Mouse (Mus musculus): ENCODE data around the gene Zfp541. TPM values are rescaled to one million over a fixed set of nuclear protein-coding genes. Genes with fewer than 3 reads are reported as not detected.
A peak's percentile ranks its signal among the peaks of the same experiment; 100 is the strongest.

Zfp541 gene
- polyA plus RNA-seq (2012; rRNA removed): 0.02 TPM in 1 of 2 replicates, not detected in the other
- polyA plus RNA-seq (2014; fragmentation: Nextera tagmentation; extraction: Ambion mirVana): not detected in 2 replicates

DNA sequence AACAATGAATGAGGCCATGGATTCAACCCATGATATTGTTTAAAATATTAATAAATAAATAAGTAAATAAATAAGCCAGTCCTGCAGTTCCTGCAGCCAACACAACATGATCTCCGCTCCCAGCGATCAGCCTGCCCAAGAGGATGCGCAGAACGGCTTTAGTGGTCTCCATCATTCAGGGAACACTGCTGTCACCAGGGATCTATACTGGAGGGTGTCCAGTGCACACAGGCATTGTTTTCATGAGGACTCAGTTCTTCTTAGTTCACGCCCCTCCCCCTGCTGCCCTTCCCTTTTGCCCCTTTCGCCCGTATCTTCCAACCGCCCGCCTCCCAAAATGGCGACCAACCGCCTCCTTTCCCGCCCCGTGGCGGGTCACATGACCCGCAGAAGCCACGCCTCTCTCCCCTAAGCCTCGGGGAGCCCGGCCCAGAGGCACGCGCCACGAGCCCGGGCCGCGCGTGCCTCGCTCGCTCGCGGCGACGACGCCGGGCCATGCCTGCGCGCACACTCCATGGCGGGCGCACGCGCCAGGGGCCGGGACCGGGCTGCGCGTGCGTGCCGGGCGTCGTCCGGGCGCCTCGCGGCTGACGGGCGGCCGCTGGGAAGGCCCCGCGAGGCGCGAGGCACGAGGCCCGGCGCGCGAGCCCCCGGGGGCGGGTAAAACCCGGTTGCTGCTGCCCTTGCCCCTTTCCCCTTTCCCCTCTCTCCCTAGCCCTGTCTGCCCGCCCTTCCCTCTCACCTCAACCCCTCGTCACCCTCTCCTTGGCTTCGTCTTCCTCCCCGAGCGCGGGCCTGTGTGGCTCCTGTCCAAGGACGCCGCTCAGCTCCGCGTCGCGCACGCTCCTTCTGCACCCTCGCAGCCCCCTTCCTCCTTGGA, at the start of gene Zfp541:
Gene Zfp541, plus strand, starts transcription at position 596 of the 880 bp plus-strand sequence.
- H3K4me2 ChIP-seq (ENCODE audit: low read depth): no peak within 1 kb of the TSS; the same call in 1 of the 2 replicates

DNA sequence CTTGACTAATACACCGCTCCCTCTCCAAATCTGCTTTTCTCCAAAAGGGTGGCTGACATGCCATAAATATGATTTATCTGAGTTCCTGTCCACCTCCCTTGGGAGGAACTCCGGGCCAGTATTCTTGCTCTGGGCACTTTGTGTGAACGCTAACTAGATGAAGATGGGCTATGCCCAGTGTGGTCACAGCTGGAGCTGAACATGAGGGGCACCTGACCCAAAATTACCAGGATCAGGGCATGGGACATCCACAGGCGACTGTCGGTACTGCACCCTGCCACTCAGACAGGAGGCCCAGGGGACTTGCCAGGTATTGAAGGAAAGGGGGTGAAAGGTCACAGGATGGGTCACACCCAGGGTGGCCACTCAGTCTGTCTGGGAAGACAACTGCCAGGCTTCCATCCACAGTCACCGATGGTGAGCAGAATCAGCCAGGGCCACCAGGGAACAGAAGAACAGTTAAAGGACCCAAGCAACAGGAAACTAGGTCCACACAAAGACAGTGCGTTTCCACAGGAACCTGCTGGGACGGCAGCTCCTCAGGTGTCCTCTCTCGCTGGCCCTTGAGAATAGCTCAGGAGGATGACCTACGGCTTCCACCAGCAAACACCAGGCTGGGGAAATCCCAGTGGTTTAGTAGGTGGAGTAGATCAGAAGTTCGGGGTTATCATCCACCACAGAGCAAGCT, 48.9 kb upstream of the Zfp541 start:
- WGBS (ENCODE audit: insufficient replicate concordance): 69% methylated on average over 11 of the region's 11 CpGs
- peaks cover 0 to 8% of the 10 kb centered on the region in 2 experiments; a peak in 2 of 4 replicates for H3K4me1 ChIP-seq (replicated peaks; ENCODE audit: control insufficient read depth in 2 of 2, insufficient read depth in 2 of 2, low read length in 1 of 2)
- no peak overlapping the region for H3K4me3 ChIP-seq (ENCODE audit: insufficient read depth in 1 of 2, low read depth in 2 of 2, low read length in 2 of 2)
- TF ChIP-seq EP300 (IDR thresholded peaks at IDR 0.05; ENCODE audit: low read depth) (no peak), CTCF (IDR thresholded peaks at IDR 0.05; ENCODE audit: low read depth) (peak; percentile 83)
- H3K27me3 ChIP-seq (ENCODE audit: control insufficient read depth, insufficient read depth, low read length): no peaks in the 10 kb centered on the region
- no peak overlapping the region for H3K9ac ChIP-seq (replicated peaks)
- no peaks in the 10 kb centered on the region for H3K9me3 ChIP-seq (ENCODE audit: control insufficient read depth, low read length)
- ATAC-seq (ENCODE audit: insufficient read depth) (0 out of 2 replicates have a peak, but pooled peaks have one; percentile 31), DNase-seq (ENCODE audit: low read depth in 3 of 3, low spot score in 3 of 3) (no peak)
- H3K27ac ChIP-seq: no peak overlapping the region
- no peaks in the 10 kb centered on the region for H3K36me3 ChIP-seq (replicated peaks; ENCODE audit: control insufficient read depth, insufficient read depth, low read depth)
- H3K4me2 ChIP-seq (ENCODE audit: low read depth): no peak overlapping the region

More for the DNA sequence above, at the start of gene Zfp541:
- Histone ChIP-seq H3K27me3 (ENCODE audit: control insufficient read depth, insufficient read depth, low read length) (peaks cover 9% of the 10 kb centered on the region), H3K4me3 (ENCODE audit: insufficient read depth in 1 of 2, low read depth in 2 of 2, low read length in 2 of 2) (no peak within 1 kb of the TSS), H3K9ac (replicated peaks) (no peak within 1 kb of the TSS), H3K9me3 (ENCODE audit: control insufficient read depth, low read length) (no peaks in the 10 kb centered on the region; the same call in 1 of the 2 replicates), H3K4me1 (replicated peaks; ENCODE audit: control insufficient read depth in 2 of 2, insufficient read depth in 2 of 2, low read length in 1 of 2) (no peaks in the 10 kb centered on the region), H3K27ac (no peak within 1 kb of the TSS), H3K36me3 (replicated peaks; ENCODE audit: control insufficient read depth, insufficient read depth, low read depth) (no peaks in the 10 kb centered on the region)
- no peak for TF ChIP-seq EP300 (IDR thresholded peaks at IDR 0.05; ENCODE audit: low read depth)
- TF ChIP-seq CTCF (IDR thresholded peaks at IDR 0.05; ENCODE audit: low read depth): no peak
- 46% methylated on average over 78 of the region's 80 CpGs for WGBS (ENCODE audit: insufficient replicate concordance)
- ATAC-seq (ENCODE audit: insufficient read depth) (no peak), DNase-seq (ENCODE audit: low read depth in 3 of 3, low spot score in 3 of 3) (no peak)

DNA sequence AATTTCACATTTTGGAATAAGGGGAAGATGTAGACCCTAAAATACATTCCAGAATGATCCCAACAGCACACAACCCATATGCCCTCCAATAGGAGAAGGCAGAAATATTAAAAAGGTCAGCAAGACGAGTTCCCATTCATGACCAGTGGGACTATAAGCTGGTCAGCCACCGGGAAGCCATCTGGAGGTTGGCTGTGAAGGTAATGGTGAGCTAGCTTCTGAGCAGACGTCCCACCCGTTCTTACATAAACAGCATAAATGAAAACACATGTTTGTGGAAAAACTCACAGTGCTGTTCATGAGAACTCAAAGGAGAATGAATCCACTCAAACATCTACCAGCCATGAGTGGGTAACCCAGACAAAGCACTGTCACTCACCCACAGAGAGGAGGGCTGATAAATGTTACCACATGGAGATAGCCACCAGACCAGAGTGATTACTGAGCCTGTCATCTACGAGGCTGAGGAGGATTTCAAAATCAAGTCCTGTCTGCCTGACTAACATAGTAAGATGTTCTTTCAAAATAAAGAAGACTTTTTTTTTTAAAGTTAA, 47.8 kb upstream of the Zfp541 start:
- WGBS (ENCODE audit: insufficient replicate concordance): 55% methylated on average over 5 of the region's 5 CpGs
- Histone ChIP-seq H3K36me3 (replicated peaks; ENCODE audit: control insufficient read depth, insufficient read depth, low read depth) (no peaks in the 10 kb centered on the region), H3K27ac (no peak overlapping the region), H3K9ac (replicated peaks) (no peak overlapping the region), H3K4me2 (ENCODE audit: low read depth) (no peak overlapping the region), H3K27me3 (ENCODE audit: control insufficient read depth, insufficient read depth, low read length) (no peaks in the 10 kb centered on the region), H3K9me3 (ENCODE audit: control insufficient read depth, low read length) (no peaks in the 10 kb centered on the region), H3K4me3 (ENCODE audit: insufficient read depth in 1 of 2, low read depth in 2 of 2, low read length in 2 of 2) (no peak overlapping the region), H3K4me1 (replicated peaks; ENCODE audit: control insufficient read depth in 2 of 2, insufficient read depth in 2 of 2, low read length in 1 of 2) (peaks cover 0 to 12% of the 10 kb centered on the region in 2 experiments; a peak in 3 of 4 replicates)
- ATAC-seq (ENCODE audit: insufficient read depth) (no peak), DNase-seq (ENCODE audit: low read depth in 3 of 3, low spot score in 3 of 3) (no peak)
- TF ChIP-seq EP300 (IDR thresholded peaks at IDR 0.05; ENCODE audit: low read depth) (no peak), CTCF (IDR thresholded peaks at IDR 0.05; ENCODE audit: low read depth) (no peak)

DNA sequence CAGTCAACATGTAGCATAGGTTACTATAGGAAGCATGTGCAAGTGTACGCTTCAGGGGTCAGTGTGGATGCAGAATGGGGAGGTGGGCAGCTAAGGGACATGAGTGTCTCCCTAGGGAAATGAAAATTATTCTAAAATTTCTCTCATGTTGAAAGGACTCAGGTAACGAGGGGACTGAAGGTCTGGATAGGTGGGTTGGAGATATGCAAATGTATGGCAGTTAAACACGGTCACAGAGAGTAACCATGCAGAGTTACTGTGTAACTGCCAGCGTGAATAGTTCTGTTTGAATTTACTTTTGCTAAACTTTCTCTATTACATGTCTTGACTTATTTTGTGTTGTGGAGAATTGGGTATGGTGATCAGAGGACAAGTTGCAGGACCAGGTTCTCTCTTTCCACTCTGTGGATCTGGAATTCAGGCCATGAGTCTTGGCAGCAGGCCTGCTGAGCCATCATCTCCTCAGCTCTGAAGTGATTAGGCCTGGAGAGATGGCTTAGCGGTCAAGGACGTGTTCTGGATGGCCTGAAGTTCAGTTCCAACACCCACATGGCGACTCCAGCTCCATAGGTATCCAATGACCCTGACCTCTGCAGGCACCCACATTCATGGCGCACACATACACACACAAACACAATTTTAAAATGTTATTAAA, 47.0 kb upstream of the Zfp541 start:
- 76% methylated on average over 8 of the region's 8 CpGs for WGBS (ENCODE audit: insufficient replicate concordance)
- DNase-seq (ENCODE audit: low read depth in 3 of 3, low spot score in 3 of 3) (no peak), ATAC-seq (ENCODE audit: insufficient read depth) (no peak)
- Histone ChIP-seq H3K4me1 (replicated peaks; ENCODE audit: control insufficient read depth in 2 of 2, insufficient read depth in 2 of 2, low read length in 1 of 2) (peaks cover 0 to 14% of the 10 kb centered on the region in 2 experiments; a peak in 3 of 4 replicates), H3K27me3 (ENCODE audit: control insufficient read depth, insufficient read depth, low read length) (no peaks in the 10 kb centered on the region), H3K27ac (no peak overlapping the region), H3K36me3 (replicated peaks; ENCODE audit: control insufficient read depth, insufficient read depth, low read depth) (no peaks in the 10 kb centered on the region), H3K4me3 (ENCODE audit: insufficient read depth in 1 of 2, low read depth in 2 of 2, low read length in 2 of 2) (no peak overlapping the region), H3K4me2 (ENCODE audit: low read depth) (no peak overlapping the region), H3K9ac (replicated peaks) (no peak overlapping the region), H3K9me3 (ENCODE audit: control insufficient read depth, low read length) (no peaks in the 10 kb centered on the region)
- no peak for TF ChIP-seq EP300 (IDR thresholded peaks at IDR 0.05; ENCODE audit: low read depth)
- TF ChIP-seq CTCF (IDR thresholded peaks at IDR 0.05; ENCODE audit: low read depth): no peak
